Mouse (Mus musculus) cerebellum, adult 8-10 months (tissue): Measurements from ENCODE around the gene F9.
"Not testable (repeated sequence)": the region's sequence is repeated elsewhere in the genome, so short reads cannot be mapped to it uniquely, and the experiment has no call there.

Experiments used
- DNase-seq: peaks from one replicate; pipeline ENCODE4 v3.0.0; 2022

The F9 gene

GRCm38 (mm10) chrX:59999221-60000083 is at the start of gene F9:
Gene F9 (plus strand): TSS chrX:59999464.
- no peak for DNase-seq

- not testable (repeated sequence) for DNase-seq
Observed at GRCm38 (mm10) chrX:59969767-59970166, 29.5 kb upstream of the F9 start.

GRCm38 (mm10) chrX:60000084-60000443 is 800 bp downstream of the F9 start:
- no peak for DNase-seq

GRCm38 (mm10) chrX:60001461-60001860 is 2.2 kb downstream of the F9 start:
- no peak for DNase-seq

- peak; percentile 23 for DNase-seq
Observed at GRCm38 (mm10) chrX:60013084-60013676, 13.9 kb downstream of the F9 start.

- no peak for DNase-seq
Observed at GRCm38 (mm10) chrX:60014588-60014987, 15.3 kb downstream of the F9 start.

- no peak for DNase-seq
Observed at GRCm38 (mm10) chrX:60021007-60021406, 21.7 kb downstream of the F9 start.

GRCm38 (mm10) chrX:60021595-60021994 is 22.3 kb downstream of the F9 start:
- DNase-seq, result no peak

GRCm38 (mm10) chrX:60026654-60027053 is 27.4 kb downstream of the F9 start:
- DNase-seq, result peak; percentile 19

- DNase-seq, result no peak
Observed at GRCm38 (mm10) chrX:60054745-60055144, 55.5 kb downstream of the F9 start.

GRCm38 (mm10) chrX:60055185-60055584 is 55.9 kb downstream of the F9 start:
- no peak for DNase-seq

GRCm38 (mm10) chrX:60075359-60075758 is 76.1 kb downstream of the F9 start:
- DNase-seq, result no peak
